Mouse (Mus musculus) mammary gland, adult 2 months (tissue): ENCODE measurements around the gene Gm8267. TPM values are rescaled to one million over a fixed set of nuclear protein-coding genes. Genes with fewer than 3 reads are reported as not detected.

Source experiments
- polyA plus RNA-seq: library from polyadenylated mRNA; depleted of rRNA; stranded (reverse); fragments of >200 nt; gene quantifications from 2 replicates; pipeline ENCODE4 v1.2.3, GENCODE M21; 2012; ENCODE audit warnings: low replicate concordance; rRNA removed

The Gm8267 gene
- not detected in 2 replicates for polyA plus RNA-seq

DNA sequence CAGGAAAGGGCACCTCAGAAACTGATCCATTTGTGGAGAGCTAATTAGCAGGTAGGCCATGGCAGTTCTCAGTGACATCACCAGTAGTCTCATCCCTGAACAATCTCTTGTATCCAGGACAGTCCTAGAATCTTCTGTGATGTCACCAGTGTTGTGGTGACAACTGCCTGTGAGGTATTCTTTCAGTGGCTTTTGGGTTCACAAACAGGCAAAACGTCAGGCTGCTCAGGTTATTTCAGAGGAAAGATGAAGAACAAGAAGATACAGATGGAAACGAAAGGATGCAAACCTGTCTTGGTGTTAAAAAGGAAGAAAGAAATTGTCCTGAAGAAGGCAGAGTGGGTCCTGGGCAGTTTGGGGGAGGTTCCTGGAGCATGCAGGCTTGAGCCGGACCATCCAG lies at the start of gene Gm8267:
TSS of gene Gm8267 (minus strand) at position 101 of the 400 bp plus-strand sequence.

DNA sequence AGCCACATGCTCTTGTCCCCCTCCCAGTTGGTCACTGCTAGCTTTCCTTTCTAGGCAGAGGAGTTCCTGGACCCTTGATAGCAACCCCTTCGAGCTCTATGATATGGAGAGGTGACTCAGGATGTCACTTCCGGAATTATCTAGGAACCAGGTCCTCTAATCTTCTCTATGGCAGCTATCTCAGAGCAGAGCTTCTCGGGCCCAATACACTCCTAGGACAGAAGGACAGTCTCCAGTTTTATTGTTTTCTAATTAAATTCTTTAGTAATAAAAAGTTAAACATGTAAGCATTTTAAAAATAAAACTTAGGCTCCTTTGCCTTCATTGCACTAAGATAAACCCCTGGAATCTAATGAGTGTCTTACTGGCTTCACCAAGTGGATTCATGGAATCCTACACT lies 43.8 kb downstream of the Gm8267 start, which contains the start of gene Gm8257:
TSS of gene Gm8257 (minus strand) at position 101 of the 400 bp plus-strand sequence.

Other genes starting within 250 kb of the Gm8267 start
- not detected in 2 replicates for gene Gm17093, start 232.1 kb downstream of the Gm8267 start, polyA plus RNA-seq
- gene Gm8247, start 167.2 kb downstream of the Gm8267 start, polyA plus RNA-seq, result not detected in 2 replicates
- gene Gm5624, start 122.4 kb downstream of the Gm8267 start, polyA plus RNA-seq, result not detected in 2 replicates
- gene Gm8257, start 43.9 kb downstream of the Gm8267 start, polyA plus RNA-seq, result not detected in 2 replicates
- gene Ptgdr, start 109.0 kb upstream of the Gm8267 start, polyA plus RNA-seq, result 0.10 and 0.14 TPM in 2 replicates
- 3.0 and 3.2 TPM in 2 replicates for gene Ptger2, start 237.9 kb upstream of the Gm8267 start, polyA plus RNA-seq